Mouse (Mus musculus) kidney, embryonic 15.5 days (tissue): ENCODE measurements around the gene D130043K22Rik. TPM values are rescaled to one million over a fixed set of nuclear protein-coding genes. Genes with fewer than 3 reads are reported as not detected.

Source experiments
- ATAC-seq: fragments of 200-750 bp; cut with Nextera tagmentation; replicated peaks from 2 replicates; pipeline ENCODE4 v1.8.0; 2017; ENCODE audit warnings: moderate TSS enrichment; ENCODE audit not compliant: low FRiP score
- H3K27ac ChIP-seq: fragments of 300-500 bp; sonication (generic); 2 replicates; pipeline ENCODE4 v1.5.1; 2015; ENCODE audit warnings: mild to moderate bottlenecking, inconsistent platforms
- H3K27me3 ChIP-seq: fragments of 300-500 bp; sonication (generic); 2 replicates; pipeline ENCODE4 v1.6.1; 2015; ENCODE audit warnings: inconsistent platforms
- H3K36me3 ChIP-seq: fragments of 300-500 bp; sonication (generic); 2 replicates; pipeline ENCODE4 v1.6.1; 2015; ENCODE audit warnings: inconsistent platforms
- H3K4me1 ChIP-seq: fragments of 300-500 bp; sonication (generic); 2 replicates; pipeline ENCODE4 v1.6.1; 2015; ENCODE audit warnings: inconsistent platforms
- H3K4me2 ChIP-seq: fragments of 300-500 bp; sonication (generic); 2 replicates; pipeline ENCODE4 v1.6.1; 2015; ENCODE audit warnings: moderate library complexity, mild to moderate bottlenecking, inconsistent platforms
- H3K4me3 ChIP-seq: fragments of 300-500 bp; sonication (generic); replicated peaks from 2 replicates; pipeline ENCODE4 v1.5.1; 2015; ENCODE audit warnings: mild to moderate bottlenecking, inconsistent platforms
- H3K9ac ChIP-seq: fragments of 300-500 bp; sonication (generic); 2 replicates; pipeline ENCODE4 v1.6.1; 2015; ENCODE audit warnings: mild to moderate bottlenecking, inconsistent platforms
- H3K9me3 ChIP-seq: fragments of 300-500 bp; sonication (generic); replicated peaks from 2 replicates; pipeline ENCODE4 v1.6.1; 2016; ENCODE audit warnings: inconsistent platforms
- WGBS: fragments of 180-500 bp; shearing (Covaris S2); methylation state at CpG from one replicate; pipeline ENCODE4 v1.1.7; 2015; ENCODE audit warnings: mixed read lengths; 5-methylcytosine and 5-hydroxymethylcytosine counted together
- polyA plus RNA-seq: library from polyadenylated mRNA; unstranded; fragments of >200 nt; fragmentation: Nextera tagmentation; extraction: Ambion mirVana; gene quantifications from 2 replicates; pipeline ENCODE4 v1.2.1, GENCODE M21; 2015

Gene D130043K22Rik
- polyA plus RNA-seq: 0.57 and 0.61 TPM in 2 replicates

DNA sequence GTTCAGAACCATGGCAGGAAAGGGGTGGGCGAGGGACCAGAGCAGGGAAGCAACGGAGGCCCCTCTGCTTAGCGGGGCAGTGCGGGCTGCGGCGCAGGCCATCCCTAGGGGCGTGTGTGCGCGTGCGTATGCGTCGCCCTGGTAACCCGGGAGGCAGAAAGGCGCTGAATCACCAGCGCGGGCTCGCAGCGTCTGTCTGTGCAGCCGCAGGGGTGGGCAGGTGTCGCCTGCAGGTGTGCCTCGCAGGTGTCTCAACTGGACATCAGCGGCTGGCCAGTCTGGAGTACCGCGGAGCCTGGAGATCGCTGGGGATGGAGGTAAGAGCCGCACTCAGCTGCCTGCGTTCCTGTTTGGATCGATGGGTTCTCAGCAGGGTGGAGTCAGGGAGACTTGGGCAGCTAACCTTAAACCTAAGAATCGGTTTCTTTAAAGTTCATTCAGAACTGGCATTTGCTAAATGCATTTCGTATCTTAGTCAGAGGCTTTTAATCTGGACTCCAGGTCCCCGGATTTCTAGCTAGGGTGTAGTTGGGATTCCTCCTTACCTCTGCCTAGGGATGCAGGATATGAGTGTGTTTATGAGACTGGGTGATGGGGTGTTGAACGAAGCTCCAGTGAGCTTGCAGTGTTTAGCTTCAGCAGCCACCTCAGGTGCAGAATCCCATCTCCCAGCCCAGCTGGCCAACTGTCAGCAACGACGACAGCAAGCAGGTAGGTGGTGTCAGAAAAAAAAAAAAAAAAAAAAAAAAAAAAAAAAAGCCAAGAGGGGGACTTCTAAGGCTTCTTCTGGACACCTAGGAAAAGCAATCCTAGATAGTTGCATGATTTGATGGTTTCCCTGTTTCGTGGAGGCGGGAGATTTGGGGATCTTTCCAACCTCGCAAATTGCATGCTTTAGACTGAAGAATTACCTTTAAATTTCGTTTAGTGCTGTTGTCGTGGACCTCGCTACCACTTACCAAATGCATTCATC, at the start of gene D130043K22Rik:
D130043K22Rik (plus strand) TSS at position 153 of the 973 bp plus-strand sequence.
- Histone ChIP-seq H3K27me3 (no peaks in the 10 kb centered on the region), H3K9me3 (no peaks in the 10 kb centered on the region), H3K27ac (no peak within 1 kb of the TSS), H3K9ac (peak within 1 kb of the TSS; percentile 31; the same call in 1 of the 2 replicates), H3K36me3 (peaks cover 16% of the 10 kb centered on the region), H3K4me3 (peak within 1 kb of the TSS; percentile 48), H3K4me1 (peaks cover 13% of the 10 kb centered on the region), H3K4me2 (peak within 1 kb of the TSS; percentile 92)
- ATAC-seq: peak; percentile 90
- 14% methylated on average over 40 of the region's 40 CpGs for WGBS

DNA sequence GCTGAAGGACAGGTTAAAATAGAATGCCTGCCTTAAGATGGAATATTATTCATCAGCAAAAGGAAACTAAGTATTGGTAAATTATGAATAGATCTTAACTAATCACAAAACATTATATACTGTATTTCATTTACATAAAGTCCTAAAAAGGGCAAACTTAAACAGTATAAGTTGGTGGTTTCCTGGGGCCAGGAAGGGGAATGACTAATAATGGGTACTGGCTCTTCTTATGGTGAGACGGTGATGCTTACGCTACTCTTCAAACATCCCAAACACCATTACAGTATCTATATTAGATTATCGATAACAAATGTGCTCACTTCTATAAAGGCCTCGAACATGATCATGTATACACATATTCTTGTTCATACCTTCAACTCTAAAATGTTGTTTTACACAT, 46.2 kb upstream of the D130043K22Rik start:
- H3K4me3 ChIP-seq: no peak overlapping the region
- ATAC-seq: no peak
- no peaks in the 10 kb centered on the region for H3K27me3 ChIP-seq
- H3K36me3 ChIP-seq: no peaks in the 10 kb centered on the region
- H3K9ac ChIP-seq: no peak overlapping the region
- no peak overlapping the region for H3K27ac ChIP-seq
- peaks cover 10% of the 10 kb centered on the region for H3K4me1 ChIP-seq
- H3K4me2 ChIP-seq: no peak overlapping the region
- H3K9me3 ChIP-seq: no peaks in the 10 kb centered on the region
- WGBS: 93% methylated on average over 4 of the region's 4 CpGs

DNA sequence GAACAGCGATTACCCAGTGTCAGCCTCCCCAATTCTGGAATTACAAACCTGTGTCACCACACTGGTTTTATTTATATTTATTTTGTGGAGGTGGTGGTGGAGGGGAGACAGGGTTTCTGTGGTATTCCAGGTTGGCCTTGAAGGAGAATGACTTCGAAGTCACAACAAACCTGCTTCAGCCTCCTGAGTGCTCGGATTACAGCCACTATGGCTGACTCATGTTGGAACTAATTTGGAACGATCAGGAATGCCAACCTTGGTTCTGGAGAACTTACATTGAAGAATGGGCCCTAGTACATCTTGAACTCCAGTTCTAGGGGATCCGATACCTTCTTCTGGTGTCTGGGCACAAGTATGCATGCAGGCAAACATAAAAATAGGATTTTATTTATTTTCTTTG, 45.6 kb upstream of the D130043K22Rik start:
- H3K27ac ChIP-seq: no peak overlapping the region
- peaks cover 13% of the 10 kb centered on the region for H3K4me1 ChIP-seq
- H3K27me3 ChIP-seq: no peaks in the 10 kb centered on the region
- peak overlapping the region; percentile 91 for H3K4me3 ChIP-seq
- WGBS: 60% methylated on average over 5 of the region's 5 CpGs
- no peak for ATAC-seq
- no peaks in the 10 kb centered on the region for H3K36me3 ChIP-seq
- H3K9me3 ChIP-seq: no peaks in the 10 kb centered on the region
- H3K4me2 ChIP-seq: peak overlapping the region; percentile 87
- H3K9ac ChIP-seq: peak overlapping the region; percentile 53

DNA sequence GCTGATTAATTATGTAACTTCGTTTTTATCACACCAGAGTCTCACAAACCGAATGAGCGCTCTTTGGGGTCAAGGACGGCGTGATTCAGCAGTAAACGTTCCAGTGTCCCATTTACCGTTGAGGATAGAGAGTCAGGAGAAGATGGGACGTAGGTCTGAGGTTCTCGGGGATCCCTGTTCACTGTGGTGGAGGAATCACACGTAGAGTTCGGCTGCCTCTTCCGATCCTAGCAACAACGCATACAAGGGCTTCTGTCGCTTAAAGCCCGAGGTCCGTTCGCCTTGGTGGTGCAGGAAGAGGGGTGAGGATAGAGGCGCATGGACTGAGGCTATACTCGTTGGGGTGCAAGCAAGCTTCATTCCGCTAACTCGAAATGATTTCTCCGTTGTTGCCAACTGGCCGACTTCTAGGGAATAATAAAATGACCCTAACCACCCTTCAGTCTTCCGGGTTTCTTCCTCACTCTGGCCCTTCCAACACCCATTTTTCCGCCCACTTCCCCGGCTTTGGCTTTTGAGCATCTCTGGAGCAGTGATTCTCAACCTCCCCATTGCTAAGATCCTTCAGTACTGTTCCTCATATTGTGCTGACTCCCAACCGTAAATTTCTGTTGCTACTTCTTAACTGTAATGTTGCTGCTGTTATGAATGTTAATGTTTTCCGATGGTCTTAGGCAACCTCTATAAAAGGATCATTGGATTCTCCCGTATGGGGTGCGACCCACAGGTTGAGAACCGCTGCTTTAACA, 44.8 kb upstream of the D130043K22Rik start:
- ATAC-seq: peak; percentile 34
- H3K36me3 ChIP-seq: peaks cover 3% of the 10 kb centered on the region; the same call in 1 of the 2 replicates
- H3K9ac ChIP-seq: peak overlapping the region; percentile 53
- WGBS: under 1% methylated on average over 31 of the region's 31 CpGs
- H3K4me3 ChIP-seq: peak overlapping the region; percentile 91
- peaks cover 16% of the 10 kb centered on the region for H3K4me1 ChIP-seq
- H3K27me3 ChIP-seq: no peaks in the 10 kb centered on the region
- H3K9me3 ChIP-seq: no peaks in the 10 kb centered on the region
- H3K27ac ChIP-seq: peak overlapping the region; percentile 99
- H3K4me2 ChIP-seq: peak overlapping the region; percentile 87

DNA sequence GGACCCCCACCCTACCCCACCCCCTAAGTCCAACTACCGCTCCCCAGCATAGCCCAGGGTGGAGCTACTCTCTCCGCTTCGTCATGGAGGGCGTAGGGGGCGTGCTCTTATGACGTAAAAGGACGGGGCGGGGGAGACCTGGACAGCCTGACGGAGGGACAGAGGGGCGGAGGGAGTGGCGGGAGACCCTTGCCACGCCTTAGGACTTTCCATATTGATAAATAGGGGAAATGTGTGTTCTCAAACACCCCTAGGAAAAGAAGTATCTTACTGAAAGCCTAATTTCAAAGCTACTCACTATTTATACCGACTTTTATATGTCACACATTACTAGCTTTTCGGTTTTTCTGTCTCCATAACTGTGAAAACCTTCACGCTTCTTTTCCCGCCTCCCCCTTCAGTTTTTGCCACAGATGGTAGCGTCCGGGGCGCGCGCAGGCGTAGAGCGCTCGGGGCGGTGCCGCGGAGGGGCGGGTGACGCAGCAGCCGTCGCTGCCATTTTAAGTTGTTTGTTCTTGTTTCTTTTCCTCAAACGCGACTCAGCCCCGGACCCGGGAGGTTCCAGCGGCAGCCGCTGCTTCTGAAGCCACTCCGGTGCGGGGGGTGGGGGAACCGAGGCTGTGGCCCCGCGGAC, 44.1 kb upstream of the D130043K22Rik start:
- H3K36me3 ChIP-seq: peaks cover 9% of the 10 kb centered on the region
- H3K4me1 ChIP-seq: peaks cover 16% of the 10 kb centered on the region
- no peaks in the 10 kb centered on the region for H3K9me3 ChIP-seq
- ATAC-seq: peak; percentile 97
- WGBS: under 1% methylated on average over 42 of the region's 42 CpGs
- H3K4me2 ChIP-seq: peak overlapping the region; percentile 87
- peak overlapping the region; percentile 99 for H3K27ac ChIP-seq
- peak overlapping the region; percentile 98 for H3K9ac ChIP-seq
- H3K27me3 ChIP-seq: no peaks in the 10 kb centered on the region
- H3K4me3 ChIP-seq: peak overlapping the region; percentile 91

DNA sequence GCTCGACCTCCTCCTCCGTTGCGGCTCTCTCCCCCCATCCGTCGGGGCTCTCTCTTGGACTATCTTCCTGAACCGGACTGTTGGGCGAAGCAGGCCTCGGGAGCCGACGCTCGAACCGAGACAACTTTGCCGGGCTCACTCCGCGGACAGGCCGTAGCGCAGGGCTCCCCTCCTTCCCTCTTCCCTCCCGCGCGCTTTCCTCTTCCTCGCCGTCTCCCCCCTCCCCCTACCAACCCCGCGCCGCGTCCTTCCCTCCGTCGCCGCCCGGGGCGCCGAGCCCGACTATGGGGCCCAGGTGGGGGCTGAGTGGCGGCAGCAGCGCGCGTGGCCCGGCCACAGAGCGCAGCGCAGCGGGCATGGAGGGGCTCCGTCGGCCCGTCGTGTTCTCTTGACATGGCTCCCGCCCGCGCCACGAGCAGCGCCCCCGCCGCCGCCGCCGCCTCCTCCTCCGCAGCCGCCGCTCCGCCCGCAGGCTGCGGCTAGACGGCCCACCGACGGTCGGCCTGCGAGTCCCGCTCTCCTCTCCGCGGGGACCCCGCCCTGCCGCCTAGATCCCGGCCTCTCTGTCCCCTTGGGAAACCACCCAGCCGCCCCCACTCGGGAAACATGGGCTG, 43.5 kb upstream of the D130043K22Rik start, which contains the start of gene BC005537:
BC005537 (plus strand) TSS at position 350 of the 614 bp plus-strand sequence.
- Histone ChIP-seq H3K4me2 (peak within 1 kb of the TSS; percentile 87), H3K9ac (peak within 1 kb of the TSS; percentile 98), H3K4me1 (peaks cover 16% of the 10 kb centered on the region), H3K9me3 (no peaks in the 10 kb centered on the region), H3K27ac (peak within 1 kb of the TSS; percentile 99), H3K36me3 (peaks cover 15% of the 10 kb centered on the region), H3K4me3 (peak within 1 kb of the TSS; percentile 91), H3K27me3 (no peaks in the 10 kb centered on the region)
- under 1% methylated on average over 61 of the region's 74 CpGs for WGBS
- peak; percentile 60 for ATAC-seq

DNA sequence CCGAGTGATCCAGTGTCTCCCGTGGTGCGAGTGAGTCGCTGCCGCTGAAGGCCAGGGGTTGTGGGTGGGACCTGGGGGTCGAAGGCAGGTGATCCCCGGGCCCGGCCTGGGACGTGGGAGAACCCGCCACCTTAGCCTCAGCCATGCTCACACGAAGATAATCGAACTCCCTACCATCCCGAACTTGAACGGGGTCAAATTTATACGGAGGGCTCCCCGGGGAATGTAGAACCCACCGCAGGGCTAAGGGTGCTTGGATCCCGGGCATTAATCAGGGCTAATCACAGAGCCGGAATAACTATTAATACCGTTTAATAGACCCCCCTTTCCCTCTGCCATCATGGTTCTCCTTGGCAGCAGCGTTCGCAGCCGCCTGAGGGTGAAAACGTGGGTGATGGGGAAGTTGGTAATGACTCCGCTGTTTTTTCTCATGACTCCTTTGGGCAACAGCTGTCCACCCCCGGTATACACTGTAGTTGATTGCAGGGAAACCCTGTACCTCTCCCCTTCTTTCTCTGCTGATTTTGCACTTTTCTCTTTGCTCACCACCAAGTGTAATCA, 42.7 kb upstream of the D130043K22Rik start:
- peak overlapping the region; percentile 87 for H3K4me2 ChIP-seq
- no peaks in the 10 kb centered on the region for H3K9me3 ChIP-seq
- no peak for ATAC-seq
- peaks cover 16% of the 10 kb centered on the region for H3K4me1 ChIP-seq
- peak overlapping the region; percentile 99 for H3K27ac ChIP-seq
- no peaks in the 10 kb centered on the region for H3K27me3 ChIP-seq
- H3K36me3 ChIP-seq: peaks cover 20% of the 10 kb centered on the region
- peak overlapping the region; percentile 91 for H3K4me3 ChIP-seq
- under 1% methylated on average over 26 of the region's 26 CpGs for WGBS
- peak overlapping the region; percentile 98 for H3K9ac ChIP-seq

DNA sequence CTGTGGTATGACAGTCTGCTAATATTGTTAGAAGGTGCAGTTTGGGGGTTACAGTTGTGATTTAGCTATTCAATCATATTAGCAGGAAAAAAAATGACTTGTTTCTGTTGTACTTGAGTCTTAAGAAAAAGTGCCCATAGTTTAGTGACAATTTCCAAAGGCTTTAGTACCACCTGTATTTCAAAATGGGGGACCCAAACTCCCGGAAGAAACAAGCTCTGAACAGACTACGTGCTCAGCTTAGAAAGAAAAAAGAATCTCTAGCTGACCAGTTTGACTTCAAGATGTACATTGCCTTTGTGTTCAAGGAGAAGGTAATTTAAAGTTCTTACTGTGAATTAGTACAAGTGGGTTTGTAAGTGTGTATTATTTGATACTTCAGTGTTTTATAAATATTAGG, 41.7 kb upstream of the D130043K22Rik start:
- Histone ChIP-seq H3K4me2 (peak overlapping the region; percentile 87), H3K36me3 (peaks cover 30% of the 10 kb centered on the region), H3K9me3 (no peaks in the 10 kb centered on the region), H3K27ac (no peak overlapping the region), H3K27me3 (no peaks in the 10 kb centered on the region), H3K4me1 (peaks cover 16% of the 10 kb centered on the region), H3K4me3 (peak overlapping the region; percentile 91), H3K9ac (peak overlapping the region; percentile 98)
- 19% methylated on average over 2 of the region's 2 CpGs for WGBS
- ATAC-seq: no peak

DNA sequence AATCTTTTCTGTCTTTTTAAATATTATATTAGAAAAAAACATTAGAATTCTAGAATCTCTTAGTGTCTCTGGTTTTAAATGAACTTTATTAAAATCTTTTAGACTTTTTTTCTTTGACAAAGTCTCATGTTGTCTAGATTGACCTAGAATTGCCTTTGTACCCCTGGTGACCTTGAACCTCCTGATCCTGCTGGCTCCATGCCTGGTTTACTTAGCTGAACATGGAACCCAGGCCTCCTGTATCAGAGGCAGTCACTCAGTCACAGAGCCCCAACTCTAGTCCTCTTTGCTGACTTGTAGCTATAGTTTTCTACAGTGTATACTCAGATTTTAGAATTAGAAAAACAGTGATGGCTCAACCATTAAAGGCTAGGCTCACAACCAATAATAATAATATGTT, 38.9 kb upstream of the D130043K22Rik start:
- no peak overlapping the region for H3K4me2 ChIP-seq
- no peaks in the 10 kb centered on the region for H3K27me3 ChIP-seq
- no peak overlapping the region for H3K27ac ChIP-seq
- no peak overlapping the region for H3K9ac ChIP-seq
- peaks cover 58% of the 10 kb centered on the region for H3K36me3 ChIP-seq
- H3K4me1 ChIP-seq: peaks cover 10% of the 10 kb centered on the region
- ATAC-seq: no peak
- H3K9me3 ChIP-seq: no peaks in the 10 kb centered on the region
- H3K4me3 ChIP-seq: no peak overlapping the region

DNA sequence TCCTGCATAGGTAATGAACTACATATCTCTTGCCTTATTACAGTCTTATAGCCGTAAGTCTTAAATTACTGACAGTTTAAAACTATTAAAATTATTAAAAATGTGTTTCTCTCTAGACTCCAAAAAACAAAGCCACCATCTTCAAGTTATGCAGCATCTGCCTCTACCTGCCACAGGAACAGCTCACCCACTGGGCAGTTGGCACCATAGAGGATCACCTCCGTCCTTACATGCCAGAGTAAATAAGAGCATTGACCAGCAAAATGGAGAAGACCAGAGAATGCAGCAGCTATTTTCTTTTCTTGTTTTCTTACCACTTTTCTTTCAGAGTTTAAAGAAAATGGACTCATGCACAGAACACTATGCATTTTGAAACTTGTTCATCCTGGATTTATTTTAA, 32.4 kb upstream of the D130043K22Rik start:
- no peaks in the 10 kb centered on the region for H3K4me1 ChIP-seq
- peaks cover 79% of the 10 kb centered on the region for H3K36me3 ChIP-seq
- no peaks in the 10 kb centered on the region for H3K27me3 ChIP-seq
- H3K4me2 ChIP-seq: no peak overlapping the region
- H3K9me3 ChIP-seq: no peaks in the 10 kb centered on the region
- no peak overlapping the region for H3K27ac ChIP-seq
- 96% methylated on average over 2 of the region's 2 CpGs for WGBS
- no peak overlapping the region for H3K9ac ChIP-seq
- H3K4me3 ChIP-seq: no peak overlapping the region
- ATAC-seq: no peak

DNA sequence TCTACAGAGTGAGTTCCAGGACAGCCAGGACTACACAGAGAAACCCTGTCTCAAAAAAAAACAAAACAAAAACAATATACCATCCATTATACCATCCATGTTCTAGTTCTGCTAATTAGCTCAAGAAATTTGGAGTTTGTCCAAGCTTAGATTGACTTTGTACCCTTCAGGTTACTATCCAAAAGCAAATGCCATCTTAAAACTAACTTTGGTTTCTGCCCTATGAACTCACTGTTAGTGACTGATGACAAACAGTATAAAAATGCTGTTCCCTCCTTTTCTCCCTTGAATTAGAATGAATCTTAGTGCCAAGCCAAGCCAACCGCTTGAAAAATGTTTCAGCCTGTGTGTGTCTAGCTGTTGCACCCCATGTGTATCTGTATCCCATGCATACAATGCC, 30.3 kb upstream of the D130043K22Rik start:
- H3K27ac ChIP-seq: no peak overlapping the region
- no peaks in the 10 kb centered on the region for H3K27me3 ChIP-seq
- no peak overlapping the region for H3K4me3 ChIP-seq
- WGBS: 83% methylated on average over 1 of the region's 1 CpGs
- H3K4me1 ChIP-seq: no peaks in the 10 kb centered on the region
- peaks cover 72% of the 10 kb centered on the region for H3K36me3 ChIP-seq
- H3K9me3 ChIP-seq: no peaks in the 10 kb centered on the region
- H3K4me2 ChIP-seq: no peak overlapping the region
- no peak for ATAC-seq
- H3K9ac ChIP-seq: no peak overlapping the region
